Mouse (Mus musculus): Measurements from ENCODE around the gene Zfp287.
"Not testable (repeated sequence)": the region's sequence is repeated elsewhere in the genome, so short reads cannot be mapped to it uniquely, and the experiment has no call there.

Zfp287 gene

DNA sequence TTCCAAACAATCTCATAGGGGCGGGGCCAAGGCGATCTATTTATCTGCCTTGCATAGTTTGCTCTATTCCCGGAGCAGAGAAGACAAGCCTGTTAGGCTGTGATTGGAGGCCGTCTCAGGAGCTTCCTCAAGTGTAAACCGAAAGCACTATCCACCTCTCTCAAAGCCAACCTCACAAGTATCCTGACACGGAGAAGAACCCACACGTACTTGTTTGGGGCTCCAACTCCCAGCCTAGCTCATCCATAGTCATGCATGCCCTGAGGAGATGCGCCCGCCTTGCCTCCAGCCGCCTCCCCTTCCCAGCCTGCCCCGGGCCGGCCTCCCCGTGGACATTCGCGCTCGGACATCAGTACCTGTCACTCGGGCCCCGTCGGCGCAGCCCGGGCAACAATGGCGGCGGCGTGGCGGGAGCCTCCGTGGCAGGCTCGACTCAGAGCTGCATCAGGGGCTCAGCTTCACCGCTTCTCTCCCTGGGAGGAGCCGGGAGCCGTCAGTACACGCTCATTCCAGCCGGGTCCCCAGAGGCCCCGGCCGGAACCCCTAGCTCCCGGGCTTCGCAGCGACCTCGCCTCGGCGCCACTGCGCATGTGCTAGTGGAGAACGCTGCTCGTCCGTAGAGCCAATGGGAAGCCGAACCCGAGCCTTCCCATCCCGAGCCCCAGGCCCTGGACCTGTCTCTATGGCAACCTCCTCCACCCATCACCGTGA, at the start of gene Zfp287:
Gene Zfp287, minus strand, starts transcription at position 595 of the 711 bp plus-strand sequence.
- DNase-seq (ENCODE audit: low read depth, low spot score), result peak; percentile 98

GRCm38 (mm10) chr11:62776510-62776909, 44.8 kb upstream of the Zfp287 start:
- DNase-seq (ENCODE audit: low read depth, low spot score), result peak; percentile 77

DNA sequence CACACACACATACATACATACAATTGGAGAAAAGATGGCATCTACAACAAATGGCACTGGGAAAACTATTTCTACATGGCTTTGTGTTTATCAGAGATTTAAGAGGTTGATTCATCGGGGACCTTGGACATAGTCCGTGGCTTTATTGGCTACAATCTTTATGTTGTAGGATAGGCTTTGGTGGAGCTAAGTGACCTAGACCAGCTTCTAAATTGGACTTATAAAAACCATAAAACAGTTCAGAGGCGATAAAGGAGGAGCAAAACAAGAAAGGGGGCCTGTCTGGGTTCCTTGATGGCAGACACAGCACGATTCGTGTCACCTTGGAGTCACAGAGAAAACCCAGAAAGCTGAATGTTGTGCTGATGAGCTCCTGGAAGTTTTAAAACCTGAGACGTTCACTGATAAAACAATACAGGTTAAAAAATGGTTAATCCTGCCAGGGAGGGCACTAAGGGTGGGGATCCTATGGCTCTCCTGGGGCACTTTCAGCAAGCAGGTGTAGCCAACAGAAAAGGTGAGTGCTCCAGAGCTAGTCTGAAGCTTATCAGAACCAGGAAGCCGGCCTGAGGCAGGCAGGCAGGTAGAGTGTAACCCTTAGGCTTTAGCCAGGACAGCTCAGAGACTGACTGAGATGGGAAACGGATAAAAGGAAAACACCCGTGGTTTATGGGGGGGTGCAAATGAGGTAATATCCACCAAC, 29.2 kb upstream of the Zfp287 start:
- no peak for DNase-seq (ENCODE audit: low read depth, low spot score)

DNA sequence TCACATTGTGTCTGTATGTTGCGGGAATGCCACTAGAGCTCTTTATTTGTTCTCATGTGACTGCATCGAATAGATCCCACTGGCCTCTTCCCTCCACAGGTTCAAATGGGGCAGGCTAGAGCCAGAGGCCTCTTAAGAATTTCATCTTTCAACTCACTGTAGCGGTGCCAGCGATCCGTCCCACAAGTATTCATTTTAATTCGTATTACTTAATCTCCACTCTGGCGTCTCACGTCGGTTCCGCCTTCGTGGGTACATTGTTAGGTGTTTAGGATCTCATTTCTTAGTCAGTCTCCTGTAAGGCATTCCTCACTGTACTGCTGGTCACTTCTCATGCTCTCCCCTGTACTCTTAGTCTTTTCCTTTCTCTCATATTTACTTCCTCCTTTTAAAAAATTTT, 26.8 kb upstream of the Zfp287 start:
- DNase-seq (ENCODE audit: low read depth, low spot score), result no peak

- DNase-seq (ENCODE audit: low read depth, low spot score), result no peak
Measured at GRCm38 (mm10) chr11:62757906-62758305, 26.2 kb upstream of the Zfp287 start.

DNA sequence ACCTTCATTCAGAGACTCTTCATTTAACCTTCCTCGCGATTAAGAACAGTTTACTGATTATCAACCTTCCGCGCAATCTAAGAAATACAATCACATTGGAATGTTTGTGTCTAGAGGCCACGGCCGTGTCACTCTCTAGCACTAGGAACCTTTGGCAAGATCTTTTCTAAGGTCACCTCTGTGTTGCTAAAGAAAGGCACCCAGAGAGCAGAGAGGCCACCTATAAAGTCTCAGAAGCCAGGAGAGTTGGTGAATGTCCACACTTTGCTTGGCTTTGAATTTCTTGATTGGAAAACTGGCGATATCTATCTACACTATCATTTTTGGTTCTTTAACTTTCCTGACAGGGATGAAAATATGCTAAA, 25.4 kb upstream of the Zfp287 start:
- DNase-seq (ENCODE audit: low read depth, low spot score), result no peak

DNA sequence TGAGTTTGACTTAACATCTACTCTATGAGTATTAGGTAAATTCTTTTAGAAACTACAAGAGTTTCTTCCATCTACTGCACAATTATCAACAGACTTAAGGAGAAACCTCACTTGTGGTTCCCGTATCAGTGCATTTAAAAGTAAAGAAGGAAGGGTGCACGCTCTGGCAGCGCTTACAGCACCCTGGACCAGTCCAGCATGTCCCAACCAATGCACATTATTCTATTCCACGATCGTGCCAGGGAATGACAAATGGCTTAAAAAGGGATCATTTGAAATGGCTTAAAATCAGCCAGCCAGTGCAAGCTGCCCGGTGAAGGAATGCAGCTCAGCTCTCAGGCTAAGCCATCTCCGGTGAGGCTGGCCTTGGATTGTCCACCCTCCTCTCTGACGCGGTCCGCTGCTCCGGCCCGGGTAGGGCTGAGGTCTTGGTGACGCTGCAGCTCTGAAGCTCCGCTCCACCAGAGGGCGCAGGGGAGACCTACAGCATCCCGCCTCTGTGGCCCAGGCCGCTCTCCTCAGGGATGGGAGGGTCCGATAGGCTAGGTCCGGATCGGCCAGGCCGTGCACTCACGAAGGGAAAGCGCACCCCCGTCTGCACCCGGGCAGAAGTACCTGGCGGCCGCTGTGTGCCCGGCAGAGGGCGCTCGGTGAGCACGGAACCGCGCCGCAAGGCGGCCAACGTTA, 24.9 kb upstream of the Zfp287 start:
- peak; percentile 99 for DNase-seq (ENCODE audit: low read depth, low spot score)

- no peak for DNase-seq (ENCODE audit: low read depth, low spot score)
Measured at GRCm38 (mm10) chr11:62752780-62753179, 21.1 kb upstream of the Zfp287 start, which contains the start of gene Gm10428. Gene Gm10428 (plus strand): TSS chr11:62753100.

DNA sequence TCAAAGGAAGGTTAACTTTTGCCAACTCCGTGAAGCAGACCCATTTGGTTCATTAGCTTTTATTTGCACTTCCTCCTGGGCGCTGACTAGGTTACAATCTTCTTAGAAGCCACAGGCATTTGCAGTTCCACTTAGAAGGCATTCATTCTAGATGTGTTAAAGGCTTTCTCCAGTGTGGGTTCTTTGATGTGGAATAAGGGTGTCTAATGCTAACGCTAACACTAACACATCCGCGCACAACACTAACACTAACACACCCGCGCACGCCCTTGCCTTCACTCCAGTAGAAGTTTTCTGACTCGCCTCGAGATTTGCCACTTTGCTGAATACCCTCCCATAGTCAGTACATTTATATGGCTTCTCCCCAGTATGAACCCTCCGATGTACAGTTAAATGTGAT, 20.5 kb upstream of the Zfp287 start:
- no peak for DNase-seq (ENCODE audit: low read depth, low spot score)

DNA sequence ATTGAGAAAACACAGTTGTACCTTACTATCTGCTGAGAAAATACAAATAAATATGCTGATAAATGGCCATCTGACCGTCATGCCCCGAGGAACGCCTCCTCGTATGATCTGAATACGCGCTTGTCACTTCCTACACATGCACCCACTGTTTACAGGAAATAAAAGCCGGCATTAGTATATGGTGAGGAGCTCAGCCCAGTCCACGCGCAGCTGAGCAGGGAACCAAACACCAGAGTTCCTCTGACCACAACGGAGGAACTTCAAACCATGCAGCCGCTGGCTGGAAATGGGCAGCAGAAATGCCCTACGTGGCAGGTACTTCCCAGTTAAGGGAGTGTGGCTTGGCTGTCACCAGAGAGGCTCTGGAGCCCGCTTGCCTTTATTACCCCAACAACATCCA, 17.7 kb upstream of the Zfp287 start:
- not testable (repeated sequence) for DNase-seq (ENCODE audit: low read depth, low spot score)

- no peak for DNase-seq (ENCODE audit: low read depth, low spot score)
Measured at GRCm38 (mm10) chr11:62748062-62748461, 16.4 kb upstream of the Zfp287 start.

DNA sequence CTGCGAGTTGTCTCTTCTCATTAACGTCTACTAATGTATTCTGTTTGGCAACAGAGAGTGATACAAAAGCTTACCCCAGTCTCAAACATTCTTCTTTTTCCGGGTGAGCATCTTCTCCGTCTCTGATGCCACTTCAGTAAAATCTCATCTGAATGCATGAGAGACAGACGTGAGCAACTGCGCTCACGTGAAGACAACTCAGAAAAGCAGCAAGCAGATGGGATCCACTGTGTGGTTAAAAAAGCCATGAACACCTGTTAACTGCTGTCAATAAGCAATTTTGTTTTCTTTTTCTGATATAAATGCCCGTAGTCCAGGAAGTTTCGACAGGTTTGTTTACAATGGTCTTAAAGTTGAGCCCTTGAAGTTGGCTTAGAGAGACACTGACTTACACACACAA, 15.5 kb upstream of the Zfp287 start:
- DNase-seq (ENCODE audit: low read depth, low spot score), result no peak

- peak; percentile 91 for DNase-seq (ENCODE audit: low read depth, low spot score)
Measured at GRCm38 (mm10) chr11:62746001-62746533, 14.4 kb upstream of the Zfp287 start.

DNA sequence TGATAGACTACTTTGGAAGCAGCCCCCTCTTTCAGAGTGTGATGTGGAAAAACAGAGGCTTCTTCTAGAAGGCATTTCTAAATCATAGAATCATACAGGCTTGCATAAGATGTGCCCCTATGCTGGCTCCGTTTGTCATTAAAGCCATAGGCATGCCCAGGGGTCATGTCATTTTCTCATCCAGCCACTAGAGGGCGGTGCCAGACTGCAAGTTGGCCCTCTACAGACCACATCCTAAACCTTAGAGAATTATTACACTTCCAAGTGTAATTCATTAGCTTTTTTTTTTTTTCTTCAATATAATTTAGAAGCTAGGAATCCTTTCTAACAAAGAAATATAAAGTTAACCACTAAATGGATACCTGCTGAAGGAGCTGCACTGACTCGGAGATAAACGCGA, 12.4 kb upstream of the Zfp287 start:
- DNase-seq (ENCODE audit: low read depth, low spot score), result peak; percentile 87

DNA sequence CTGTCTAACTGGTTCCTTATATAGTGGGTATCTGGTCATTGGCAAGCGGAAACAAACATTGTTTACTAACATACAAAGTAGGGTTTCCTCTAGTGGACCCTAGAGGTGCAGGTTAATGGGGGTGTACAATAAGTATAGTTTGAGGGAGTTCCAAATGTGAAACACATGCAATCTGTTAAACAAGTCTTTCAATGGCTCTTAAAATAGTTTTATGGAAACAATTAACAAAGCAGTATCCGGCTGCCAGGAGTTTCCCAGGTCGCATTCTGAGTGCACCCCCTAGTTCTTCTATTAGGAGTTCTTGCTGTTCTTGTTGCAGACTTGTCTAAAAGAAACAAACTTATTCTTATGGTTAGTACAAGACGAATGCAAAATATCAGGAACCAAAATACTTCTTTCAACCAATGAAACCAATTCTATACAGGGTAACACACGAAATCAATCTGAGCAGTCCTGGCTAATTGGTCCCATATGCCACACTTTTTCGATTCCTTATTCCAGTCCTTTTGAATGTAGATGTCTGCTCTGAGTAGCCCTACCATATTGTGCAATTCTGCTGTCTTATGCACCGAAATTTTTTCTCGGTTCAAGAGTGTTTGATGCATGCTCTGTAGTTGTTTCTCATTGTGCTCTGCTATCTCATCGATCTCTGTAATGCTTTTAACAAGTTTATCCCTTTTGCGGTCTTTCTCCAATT, 10.7 kb upstream of the Zfp287 start:
- DNase-seq (ENCODE audit: low read depth, low spot score), result no peak

DNA sequence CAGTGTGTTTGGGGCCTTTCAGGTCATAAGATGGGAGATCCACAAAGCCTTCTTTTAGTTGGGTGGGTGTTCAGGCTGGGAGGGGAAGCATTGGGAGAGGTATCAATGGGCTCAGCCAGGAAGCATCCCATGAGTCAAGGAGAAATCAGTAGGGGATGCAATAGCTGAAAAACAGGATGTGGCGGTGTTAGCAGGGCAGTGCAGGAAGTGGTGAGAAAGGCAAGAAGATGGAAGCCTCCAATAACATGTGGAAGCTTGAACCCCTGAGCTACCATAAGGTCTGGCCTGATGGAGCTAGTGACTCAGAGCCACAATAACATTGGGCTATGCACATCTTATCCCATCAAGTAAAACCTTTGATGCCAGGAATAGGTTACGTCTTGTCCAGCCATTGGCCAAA, 9.5 kb upstream of the Zfp287 start:
- no peak for DNase-seq (ENCODE audit: low read depth, low spot score)

GRCm38 (mm10) chr11:62732665-62733064, 960 bp upstream of the Zfp287 start:
- DNase-seq (ENCODE audit: low read depth, low spot score), result no peak

DNA sequence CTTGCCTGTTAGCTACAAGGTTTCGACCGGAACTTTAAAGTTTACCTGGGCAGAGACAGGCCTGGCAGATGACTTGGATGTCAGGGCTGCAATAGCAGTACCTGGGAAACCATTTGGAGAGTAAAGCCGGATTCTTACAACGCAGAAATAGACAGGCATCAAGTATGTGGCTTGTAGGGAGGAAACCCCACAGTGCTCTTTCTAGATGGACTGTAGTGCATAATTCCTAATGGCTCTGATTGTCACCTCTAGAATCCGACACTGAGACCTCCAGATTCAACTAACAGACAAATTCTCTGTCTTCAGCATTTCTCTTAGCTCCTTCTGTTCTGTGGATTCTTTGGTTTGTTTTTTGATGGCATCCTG, 300 bp upstream of the Zfp287 start:
- no peak for DNase-seq (ENCODE audit: low read depth, low spot score)

DNA sequence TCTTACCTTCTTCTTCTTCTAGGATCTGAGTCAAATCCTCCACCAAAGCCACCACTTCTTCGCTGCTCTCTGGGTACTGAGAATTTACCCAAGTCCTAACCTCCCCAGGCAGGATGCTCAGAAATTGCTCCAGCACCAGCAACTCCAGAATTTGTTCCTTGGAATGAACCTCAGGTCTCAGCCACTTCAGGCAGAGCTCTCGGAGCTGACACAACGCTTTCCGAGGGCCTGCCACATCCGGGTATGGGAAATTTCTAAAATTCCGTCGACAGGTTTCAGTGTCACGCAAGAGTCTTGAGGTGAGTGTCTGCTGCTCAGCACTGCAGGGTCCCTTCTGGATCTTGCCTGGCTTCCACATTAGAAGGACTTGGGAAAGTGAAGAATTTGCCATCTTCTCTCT, 3.4 kb downstream of the Zfp287 start:
- no peak for DNase-seq (ENCODE audit: low read depth, low spot score)

GRCm38 (mm10) chr11:62710657-62711056, 21.0 kb downstream of the Zfp287 start:
- no peak for DNase-seq (ENCODE audit: low read depth, low spot score)

DNA sequence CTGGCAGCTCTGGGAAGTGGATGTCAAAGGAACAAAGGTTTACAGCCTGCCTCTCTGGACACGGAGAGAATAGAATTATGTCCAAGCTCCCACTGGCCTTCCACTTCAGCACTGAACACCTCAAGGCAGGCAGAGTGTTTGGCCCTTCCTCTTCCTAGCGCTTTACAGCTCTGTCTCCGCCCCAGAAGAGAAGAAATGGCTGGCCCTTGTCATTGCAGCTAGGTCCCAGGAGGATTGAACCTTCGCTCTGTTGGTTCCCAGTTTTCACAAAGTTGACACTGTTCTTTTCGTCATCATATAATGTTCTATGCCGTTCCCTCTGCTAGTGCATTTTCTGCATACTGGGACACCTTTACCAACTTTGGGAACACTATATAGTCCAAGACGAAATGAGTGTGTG, 23.5 kb downstream of the Zfp287 start:
- DNase-seq (ENCODE audit: low read depth, low spot score), result no peak

DNA sequence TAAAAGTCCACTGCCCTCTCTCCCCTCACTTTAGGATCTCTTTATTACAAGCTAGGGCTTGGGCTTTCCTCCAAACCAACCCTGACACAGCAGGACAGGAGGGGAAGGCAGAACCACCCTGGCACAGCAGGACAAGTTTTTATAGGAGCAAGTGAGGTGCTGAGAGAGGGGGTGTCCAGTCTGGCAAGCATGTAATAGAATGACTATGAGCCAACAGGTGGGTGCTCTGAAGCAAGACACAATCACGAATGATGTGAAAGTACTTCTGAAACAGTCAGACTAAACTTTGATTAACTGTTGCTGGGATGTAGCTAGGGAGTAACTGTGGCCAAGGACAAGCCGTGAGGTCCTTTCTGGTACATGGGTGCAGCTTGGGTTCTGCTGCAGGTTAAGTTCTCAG, 25.6 kb downstream of the Zfp287 start:
- DNase-seq (ENCODE audit: low read depth, low spot score), result no peak

Measured in brain, adult 2 months (tissue).